Comparison of ENCODE assay signal across 11 mouse cellular contexts in the genomic region with DNA sequence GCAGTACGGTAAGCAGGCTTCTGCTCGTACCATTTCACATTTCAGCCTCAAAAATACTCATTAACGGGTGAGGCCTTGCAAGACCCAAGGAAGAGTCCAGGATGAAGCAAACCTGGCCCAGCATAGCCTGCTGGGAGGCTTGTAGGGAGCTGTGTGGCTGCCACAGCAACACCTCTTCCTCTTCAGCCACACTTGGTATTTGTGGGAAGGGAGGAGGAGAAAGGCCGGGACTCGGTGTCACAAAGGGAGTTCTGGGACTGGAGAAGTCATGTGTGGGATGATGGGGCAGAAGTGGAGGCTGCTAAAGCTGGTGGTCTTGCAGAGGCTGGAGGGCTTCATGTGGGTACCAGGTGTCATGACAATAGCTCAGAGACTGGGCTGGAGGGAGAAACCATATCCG. TPM values are rescaled to one million over a fixed set of nuclear protein-coding genes. Genes with fewer than 3 reads are reported as not detected.
DNase-seq lines count a peak whose midpoint lies in the region; ATAC-seq lines count a peak whose summit lies in the region.
"Had no signal": no experiment of that assay in that cellular context is flagged by ENCODE, and none has a peak within 500 bp of the region (broad histone marks: within the 10 kb centered on the region; RNA-seq: fewer than 3 reads in every experiment).

No protein-coding gene starts in this region.

- H3K4me1 ChIP-seq in heart, embryonic 15.5 days (replicated peaks), result peaks cover 45% of the 10 kb centered on the region
- H3K4me1 ChIP-seq in midbrain, embryonic 10.5 days, result peaks cover 19% of the 10 kb centered on the region
- peaks cover 5% of the 10 kb centered on the region for H3K4me1 ChIP-seq in midbrain, embryonic 11.5 days (ENCODE audit: control insufficient read depth, insufficient read depth, low read length)
- H3K4me1 ChIP-seq in liver, embryonic 11.5 days (replicated peaks; ENCODE audit: control insufficient read depth, insufficient read depth, low read length), result peaks cover 20% of the 10 kb centered on the region
- peaks cover 24% of the 10 kb centered on the region for H3K4me1 ChIP-seq in stomach, embryonic 15.5 days

- 58% methylated on average over 6 of the region's 6 CpGs for WGBS in heart, embryonic 15.5 days
- WGBS in midbrain, embryonic 10.5 days, result 81% methylated on average over 6 of the region's 6 CpGs
- WGBS in midbrain, embryonic 11.5 days, result 82% methylated on average over 6 of the region's 6 CpGs
- WGBS in liver, embryonic 11.5 days, result 73% methylated on average over 6 of the region's 6 CpGs
- WGBS in stomach, embryonic 15.5 days, result 72% methylated on average over 6 of the region's 6 CpGs

- no peaks in the 10 kb centered on the region for H3K36me3 ChIP-seq in heart, embryonic 15.5 days
- H3K36me3 ChIP-seq in midbrain, embryonic 10.5 days, result peaks cover 22% of the 10 kb centered on the region
- H3K36me3 ChIP-seq in midbrain, embryonic 11.5 days (ENCODE audit: control insufficient read depth, insufficient read depth, low read length), result no peaks in the 10 kb centered on the region
- no peaks in the 10 kb centered on the region for H3K36me3 ChIP-seq in liver, embryonic 11.5 days (ENCODE audit: control insufficient read depth, insufficient read depth, low read length)
- no peaks in the 10 kb centered on the region for H3K36me3 ChIP-seq in stomach, embryonic 15.5 days

- 0 out of 2 replicates have a peak overlapping the region, but pooled peaks have one; percentile 6 for H3K9ac ChIP-seq in heart, embryonic 15.5 days
- no peak overlapping the region for H3K9ac ChIP-seq in midbrain, embryonic 11.5 days (ENCODE audit: low read length)
- H3K9ac ChIP-seq in liver, embryonic 11.5 days (ENCODE audit: low read depth, low read length), result 0 out of 2 replicates have a peak overlapping the region, but pooled peaks have one; percentile 5
- H3K9ac ChIP-seq in stomach, embryonic 15.5 days, result no peak overlapping the region

- H3K9me3 ChIP-seq in heart, embryonic 15.5 days (replicated peaks), result no peaks in the 10 kb centered on the region
- no peaks in the 10 kb centered on the region for H3K9me3 ChIP-seq in midbrain, embryonic 10.5 days (replicated peaks)
- no peaks in the 10 kb centered on the region for H3K9me3 ChIP-seq in midbrain, embryonic 11.5 days (ENCODE audit: control insufficient read depth, low read length)
- H3K9me3 ChIP-seq in liver, embryonic 11.5 days (ENCODE audit: control insufficient read depth, low read length), result no peaks in the 10 kb centered on the region
- no peaks in the 10 kb centered on the region for H3K9me3 ChIP-seq in stomach, embryonic 15.5 days

- H3K4me2 ChIP-seq in heart, embryonic 15.5 days, result no peak overlapping the region
- H3K4me2 ChIP-seq in midbrain, embryonic 11.5 days, result no peak overlapping the region
- H3K4me2 ChIP-seq in liver, embryonic 11.5 days, result no peak overlapping the region
- H3K4me2 ChIP-seq in stomach, embryonic 15.5 days, result no peak overlapping the region

- DNase-seq in heart, adult 11 months, result no peak
- no peak for DNase-seq in midbrain, embryonic 10.5 days (ENCODE audit: low spot score)
- DNase-seq in midbrain, embryonic 11.5 days (ENCODE audit: low spot score, missing footprints), result no peak
- DNase-seq in liver, embryonic 11.5 days (ENCODE audit: low spot score), result no peak
- no peak for DNase-seq in left cerebral cortex, postnatal 4 days
- DNase-seq in adrenal gland, postnatal 25 days, result no peak
- DNase-seq: kidney, postnatal 14 days; thymus, adult 2 months had no signal

- H3K4me3 ChIP-seq in heart, embryonic 15.5 days, result no peak overlapping the region
- no peak overlapping the region for H3K4me3 ChIP-seq in midbrain, embryonic 10.5 days
- no peak overlapping the region for H3K4me3 ChIP-seq in midbrain, embryonic 11.5 days (ENCODE audit: low read depth, low read length)
- no peak overlapping the region for H3K4me3 ChIP-seq in liver, embryonic 11.5 days (ENCODE audit: low read depth, low read length)
- no peak overlapping the region for H3K4me3 ChIP-seq in stomach, embryonic 15.5 days (replicated peaks)

- no peaks in the 10 kb centered on the region for H3K27me3 ChIP-seq in heart, embryonic 15.5 days
- no peaks in the 10 kb centered on the region for H3K27me3 ChIP-seq in midbrain, embryonic 10.5 days (ENCODE audit: low read depth, poor library complexity, severe bottlenecking)
- H3K27me3 ChIP-seq in midbrain, embryonic 11.5 days (ENCODE audit: control insufficient read depth, insufficient read depth, low read length), result no peaks in the 10 kb centered on the region
- H3K27me3 ChIP-seq in liver, embryonic 11.5 days (replicated peaks; ENCODE audit: control insufficient read depth, insufficient read depth, low read length), result no peaks in the 10 kb centered on the region
- no peaks in the 10 kb centered on the region for H3K27me3 ChIP-seq in stomach, embryonic 15.5 days (replicated peaks)

- intact Hi-C loops in left cerebral cortex, postnatal 4 days (cut with DNase I), result no loop called here

- no peak for ATAC-seq in heart, embryonic 15.5 days (replicated peaks; ENCODE audit: insufficient number of reproducible peaks, insufficient read depth, low FRiP score, low read depth)
- no peak for ATAC-seq in midbrain, embryonic 11.5 days (ENCODE audit: low FRiP score)
- no peak for ATAC-seq in liver, embryonic 11.5 days (replicated peaks; ENCODE audit: low FRiP score)
- no peak for ATAC-seq in stomach, embryonic 15.5 days (ENCODE audit: insufficient read depth, low FRiP score, low read depth)
- ATAC-seq: activated CD4-positive, CD25-positive, alpha-beta regulatory T cell, adult 4 months had no signal

- H3K27ac ChIP-seq in heart, embryonic 15.5 days, result peak overlapping the region; percentile 49
- H3K27ac ChIP-seq in midbrain, embryonic 10.5 days (replicated peaks), result peak overlapping the region; percentile 42; the same call in 1 of the 2 replicates
- no peak overlapping the region for H3K27ac ChIP-seq in midbrain, embryonic 11.5 days (ENCODE audit: low read depth, low read length)
- peak overlapping the region; percentile 1; the same call in 1 of the 2 replicates for H3K27ac ChIP-seq in liver, embryonic 11.5 days (ENCODE audit: low read depth, low read length)
- H3K27ac ChIP-seq in stomach, embryonic 15.5 days, result 0 out of 2 replicates have a peak overlapping the region, but pooled peaks have one; percentile 3

RNA-seq across cellular contexts. Expression of a gene that starts 39.6 kb away (rescaled TPM):
- 30.8 and 38.1 TPM in 2 replicates for polyA plus RNA-seq in heart, embryonic 15.5 days (2015; fragmentation: Nextera tagmentation; extraction: Ambion mirVana)
- polyA plus RNA-seq in midbrain, embryonic 10.5 days (2016; fragmentation: Nextera tagmentation; extraction: Ambion mirVana), result 21.7 and 28.8 TPM in 2 replicates
- polyA plus RNA-seq in midbrain, embryonic 11.5 days (2014; fragmentation: Nextera tagmentation; extraction: Ambion mirVana), result 30.2 TPM in 2 replicates
- 18.6 and 22.7 TPM in 2 replicates for polyA plus RNA-seq in liver, embryonic 11.5 days (2014; fragmentation: Nextera tagmentation; extraction: Ambion mirVana)
- polyA plus RNA-seq in stomach, embryonic 15.5 days (2015; fragmentation: Nextera tagmentation; extraction: Ambion mirVana), result 15.8 and 19.3 TPM in 2 replicates
- 10 to 100 TPM; 17.2 to 18.9 TPM for total RNA-seq in left cerebral cortex, postnatal 4 days (2021)
- 30.8 and 37.8 TPM in 2 replicates for total RNA-seq in adrenal gland, postnatal 25 days (2021)

RNA-seq across cellular contexts. Expression of a gene that starts 40.2 kb away (rescaled TPM):
- 75.0 and 92.0 TPM in 2 replicates for polyA plus RNA-seq in heart, embryonic 15.5 days (2015; fragmentation: Nextera tagmentation; extraction: Ambion mirVana)
- polyA plus RNA-seq in midbrain, embryonic 10.5 days (2016; fragmentation: Nextera tagmentation; extraction: Ambion mirVana), result 104 and 113 TPM in 2 replicates
- polyA plus RNA-seq in midbrain, embryonic 11.5 days (2014; fragmentation: Nextera tagmentation; extraction: Ambion mirVana), result 129 and 130 TPM in 2 replicates
- polyA plus RNA-seq in liver, embryonic 11.5 days (2014; fragmentation: Nextera tagmentation; extraction: Ambion mirVana), result 89.5 and 96.1 TPM in 2 replicates
- 106 and 113 TPM in 2 replicates for polyA plus RNA-seq in stomach, embryonic 15.5 days (2015; fragmentation: Nextera tagmentation; extraction: Ambion mirVana)
- total RNA-seq in left cerebral cortex, postnatal 4 days (2021), result 100 to 1,000 TPM; 180 to 193 TPM
- total RNA-seq in adrenal gland, postnatal 25 days (2021), result 138 and 168 TPM in 2 replicates

Comparison
In these comparisons a context has a peak if more than half of its experiments do, and no peak if none do; other contexts are left out.
1. H3K9ac ChIP-seq: peak in heart, embryonic 15.5 days (single experiment) and liver, embryonic 11.5 days (single experiment); none in midbrain, embryonic 11.5 days (single experiment) and stomach, embryonic 15.5 days (single experiment).